Mouse (Mus musculus): ENCODE measurements around the gene AL731706.1. TPM values are rescaled to one million over a fixed set of nuclear protein-coding genes. Genes with fewer than 3 reads are reported as not detected.
A peak's percentile ranks its signal among the peaks of the same experiment; 100 is the strongest.

Gene AL731706.1
- polyA plus RNA-seq (2021): 17.0 TPM

- ChIA-PET POLR2A (interaction anchor here (1.4 kb wide), 1 partner anchor 29 kb away, joined by 3 read pairs; no protein-coding TSS in a partner anchor), CTCF (interaction anchor here (0.7 to 1.4 kb wide), 6 partner anchors 9 to 188 kb away, joined by 3 to 4 read pairs (median 3); no protein-coding TSS in a partner anchor)
- ATAC-seq (peak; percentile 98), DNase-seq (ENCODE audit: low read depth, low spot score) (peak; percentile 97)
- in situ Hi-C loops (cut with MboI; ENCODE audit: low pct_unique_long_range_greater_than_20kb): no loop called here
- TF ChIP-seq CTCF (IDR thresholded peaks at IDR 0.05): no peak
- no peaks in the 10 kb centered on the region for H3K27me3 ChIP-seq
Measured at GRCm38 (mm10) chr2:136891068-136891950, at the start of gene AL731706.1, which contains the start of the genes Slx4ip and Mkks. Gene AL731706.1 (minus strand): TSS chr2:136891389. Gene Slx4ip (plus strand): TSS chr2:136891218. Gene Mkks (minus strand): TSS chr2:136891389.

GRCm38 (mm10) chr2:136938249-136938648 is 47.1 kb upstream of the AL731706.1 start:
- ChIA-PET CTCF (interaction anchor here (0.7 to 0.9 kb wide), 2 partner anchors 58 to 81 kb away, joined by 3 to 4 read pairs; no protein-coding TSS in a partner anchor), POLR2A (no interaction called here)
- in situ Hi-C loops (cut with MboI; ENCODE audit: low pct_unique_long_range_greater_than_20kb): no loop called here
- DNase-seq (ENCODE audit: low read depth, low spot score): no peak
- no peaks in the 10 kb centered on the region for H3K27me3 ChIP-seq
- no peak for TF ChIP-seq CTCF (IDR thresholded peaks at IDR 0.05)
- no peak for ATAC-seq

GRCm38 (mm10) chr2:136936391-136937288 is 45.5 kb upstream of the AL731706.1 start:
- ChIA-PET POLR2A (no interaction called here), CTCF (interaction anchor here (1.1 to 1.3 kb wide), 2 partner anchors 12 to 21 kb away, joined by 3 to 4 read pairs; no protein-coding TSS in a partner anchor)
- H3K27me3 ChIP-seq: no peaks in the 10 kb centered on the region
- no peak for DNase-seq (ENCODE audit: low read depth, low spot score)
- in situ Hi-C loops (cut with MboI; ENCODE audit: low pct_unique_long_range_greater_than_20kb): no loop called here
- no peak for TF ChIP-seq CTCF (IDR thresholded peaks at IDR 0.05)
- ATAC-seq: no peak

GRCm38 (mm10) chr2:136921003-136921408 is 29.8 kb upstream of the AL731706.1 start:
- no peak for TF ChIP-seq CTCF (IDR thresholded peaks at IDR 0.05)
- DNase-seq (ENCODE audit: low read depth, low spot score) (peak; percentile 31), ATAC-seq (peak; percentile 86)
- H3K27me3 ChIP-seq: no peaks in the 10 kb centered on the region
- ChIA-PET CTCF (interaction anchor here (1.0 kb wide), 1 partner anchor 60 kb away, joined by 3 read pairs; no protein-coding TSS in a partner anchor), POLR2A (no interaction called here)
- in situ Hi-C loops (cut with MboI; ENCODE audit: low pct_unique_long_range_greater_than_20kb): no loop called here

- CTCF ChIA-PET: interaction anchor here (1.0 kb wide), 1 partner anchor 61 kb away, joined by 3 read pairs; no protein-coding TSS in a partner anchor
- DNase-seq (ENCODE audit: low read depth, low spot score) (no peak), ATAC-seq (no peak)
- TF ChIP-seq CTCF (IDR thresholded peaks at IDR 0.05): no peak
- POLR2A ChIA-PET: interaction anchor here (1.1 kb wide), 1 partner anchor 29 kb away, joined by 3 read pairs; the partner anchor contains the start of genes AL731706.1 and Mkks
- in situ Hi-C loops (cut with MboI; ENCODE audit: low pct_unique_long_range_greater_than_20kb): no loop called here
- H3K27me3 ChIP-seq: no peaks in the 10 kb centered on the region
Measured at GRCm38 (mm10) chr2:136920257-136920993, 29.2 kb upstream of the AL731706.1 start.

GRCm38 (mm10) chr2:136919433-136919832 is 28.2 kb upstream of the AL731706.1 start:
- ATAC-seq (no peak), DNase-seq (ENCODE audit: low read depth, low spot score) (no peak)
- CTCF ChIA-PET: no interaction called here
- no peaks in the 10 kb centered on the region for H3K27me3 ChIP-seq
- no peak for TF ChIP-seq CTCF (IDR thresholded peaks at IDR 0.05)
- POLR2A ChIA-PET: interaction anchor here (1.1 kb wide), 1 partner anchor 28 kb away, joined by 3 read pairs; the partner anchor contains the start of genes AL731706.1 and Mkks
- in situ Hi-C loops (cut with MboI; ENCODE audit: low pct_unique_long_range_greater_than_20kb): loop anchor here (5.0 to 10.0 kb wide), 4 partner anchors 73 to 575 kb away; no protein-coding TSS in a partner anchor

- POLR2A ChIA-PET: no interaction called here
- in situ Hi-C loops (cut with MboI; ENCODE audit: low pct_unique_long_range_greater_than_20kb): loop anchor here (5.0 to 10.0 kb wide), 4 partner anchors 160 to 1028 kb away; no protein-coding TSS in a partner anchor
- CTCF ChIA-PET: interaction anchor here (1.7 kb wide), 1 partner anchor 200 kb away, joined by 3 read pairs; no protein-coding TSS in a partner anchor
- no peaks in the 10 kb centered on the region for H3K27me3 ChIP-seq
- peak; percentile 58 for TF ChIP-seq CTCF (IDR thresholded peaks at IDR 0.05)
- DNase-seq (ENCODE audit: low read depth, low spot score) (no peak), ATAC-seq (no peak)
Measured at GRCm38 (mm10) chr2:136914334-136914902, 23.2 kb upstream of the AL731706.1 start.

- ATAC-seq (no peak), DNase-seq (ENCODE audit: low read depth, low spot score) (no peak)
- in situ Hi-C loops (cut with MboI; ENCODE audit: low pct_unique_long_range_greater_than_20kb): loop anchor here (5.0 to 10.0 kb wide), 4 partner anchors 162 to 1029 kb away; no protein-coding TSS in a partner anchor
- CTCF ChIA-PET: interaction anchor here (1.3 to 1.7 kb wide), 2 partner anchors 201 to 1030 kb away, joined by 3 to 4 read pairs; no protein-coding TSS in a partner anchor
- POLR2A ChIA-PET: no interaction called here
- no peak for TF ChIP-seq CTCF (IDR thresholded peaks at IDR 0.05)
- no peaks in the 10 kb centered on the region for H3K27me3 ChIP-seq
Measured at GRCm38 (mm10) chr2:136913021-136913420, 21.8 kb upstream of the AL731706.1 start.

- POLR2A ChIA-PET: no interaction called here
- DNase-seq (ENCODE audit: low read depth, low spot score) (no peak), ATAC-seq (no peak)
- in situ Hi-C loops (cut with MboI; ENCODE audit: low pct_unique_long_range_greater_than_20kb): loop anchor here (5.0 to 10.0 kb wide), 4 partner anchors 163 to 1030 kb away; no protein-coding TSS in a partner anchor
- H3K27me3 ChIP-seq: no peaks in the 10 kb centered on the region
- CTCF ChIA-PET: no interaction called here
- no peak for TF ChIP-seq CTCF (IDR thresholded peaks at IDR 0.05)
Measured at GRCm38 (mm10) chr2:136911958-136912411, 20.8 kb upstream of the AL731706.1 start.

Measured in Patski (cell line).